Mouse (Mus musculus): ENCODE measurements around the gene Rccd1. TPM values are rescaled to one million over a fixed set of nuclear protein-coding genes. Genes with fewer than 3 reads are reported as not detected.

Rccd1 gene
- total RNA-seq (2022), result 1 to 10 TPM; 4.6 to 6.4 (median 5.3) TPM

DNA sequence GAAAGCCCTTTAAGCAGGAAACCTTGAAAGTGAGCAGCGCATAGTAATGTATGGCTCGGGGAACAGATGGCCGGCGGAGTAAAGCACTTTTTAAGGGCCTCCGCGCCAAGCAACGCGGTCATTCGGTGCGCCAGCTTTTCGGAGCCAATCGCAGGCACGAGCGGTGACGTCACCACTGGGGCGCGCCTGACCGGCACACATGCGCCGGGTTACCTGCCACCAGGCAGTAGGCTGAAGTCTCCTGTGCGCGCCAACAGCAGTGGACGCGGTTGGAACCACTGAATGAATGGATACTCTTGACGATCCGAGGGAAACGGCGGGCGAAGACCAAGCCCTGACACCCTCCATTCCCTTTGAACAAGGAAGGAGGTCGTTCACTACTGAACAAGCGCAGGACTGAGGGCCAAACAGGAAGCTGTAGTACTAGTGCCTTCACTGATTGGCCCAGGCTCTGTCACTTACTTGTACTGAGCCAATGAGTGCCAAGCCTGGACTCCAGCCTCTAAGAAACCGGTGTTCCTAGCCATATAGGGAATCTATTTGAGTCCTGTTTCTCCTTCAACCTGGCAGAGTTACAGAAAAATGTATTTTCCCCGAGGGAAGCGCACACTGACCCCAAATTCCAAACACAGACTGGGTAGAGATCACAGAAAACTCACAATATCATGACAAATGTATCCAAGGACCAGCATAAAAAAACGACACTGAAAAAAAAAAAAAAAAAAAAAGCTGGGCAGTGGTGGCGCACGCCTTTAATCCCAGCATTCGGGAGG lies at the start of gene Rccd1:
Gene Rccd1 (minus strand): TSS at position 412 of the 773 bp plus-strand sequence.
- peak; percentile 97 for DNase-seq (ENCODE audit: low spot score)

DNA sequence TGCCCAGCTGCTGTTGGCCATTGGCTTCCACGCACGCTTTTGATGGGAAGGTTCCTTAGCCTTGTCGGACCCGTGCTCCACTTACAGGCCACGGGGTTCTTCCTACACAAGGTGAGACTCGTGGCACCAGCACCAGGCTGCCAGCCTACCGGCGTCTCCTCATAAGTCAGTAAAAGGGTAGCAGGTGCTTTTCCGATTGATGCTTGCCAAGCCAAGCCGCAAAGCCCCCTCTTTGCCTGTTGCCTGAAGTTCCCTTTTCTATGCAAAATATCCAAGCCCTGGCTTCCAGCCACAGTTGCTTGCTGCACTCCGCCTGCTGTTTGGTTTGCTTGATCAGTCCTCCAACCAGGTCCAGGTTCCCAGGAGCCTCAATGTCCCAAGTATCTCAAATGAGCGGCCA lies 49.6 kb upstream of the Rccd1 start:
- DNase-seq (ENCODE audit: low spot score), result no peak

DNA sequence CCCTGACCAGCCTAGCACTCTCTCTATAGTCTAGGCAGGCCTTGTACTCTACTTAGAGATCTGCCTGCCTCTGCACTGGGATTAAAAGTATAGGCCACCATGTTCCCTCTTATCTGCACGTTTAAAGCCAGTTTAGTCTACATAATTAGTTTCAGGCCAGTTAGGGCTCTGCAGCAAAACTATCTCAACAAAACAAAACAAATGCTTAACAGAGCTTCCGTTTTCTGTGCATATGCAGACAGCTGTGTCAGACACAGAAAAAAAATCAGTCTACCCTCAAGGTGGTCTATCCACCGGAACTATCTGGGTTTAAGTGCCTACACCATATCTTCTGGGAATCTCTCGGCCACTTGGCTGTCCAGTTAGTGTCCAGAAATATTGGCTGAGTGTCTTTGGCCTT lies 49.1 kb upstream of the Rccd1 start:
- no peak for DNase-seq (ENCODE audit: low spot score)

DNA sequence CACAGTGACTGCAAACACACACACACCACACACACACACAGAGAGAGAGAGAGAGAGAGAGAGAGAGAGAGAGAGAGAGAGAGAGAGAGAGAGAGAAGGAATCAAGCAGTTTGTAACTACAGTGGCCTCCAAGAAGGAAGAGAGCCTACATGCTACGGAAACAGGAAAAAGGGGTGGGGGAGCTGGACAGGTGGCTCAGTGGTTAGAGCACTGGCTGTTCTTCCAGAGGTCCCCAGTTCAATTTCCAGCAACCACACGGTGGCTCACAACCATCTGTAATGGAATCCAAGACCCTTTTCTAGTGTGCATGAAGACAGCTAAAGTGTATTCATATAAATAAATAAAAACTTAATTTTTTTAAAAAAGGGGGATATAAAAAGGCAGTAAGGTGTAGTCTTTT lies 48.4 kb upstream of the Rccd1 start:
- no peak for DNase-seq (ENCODE audit: low spot score)

DNA sequence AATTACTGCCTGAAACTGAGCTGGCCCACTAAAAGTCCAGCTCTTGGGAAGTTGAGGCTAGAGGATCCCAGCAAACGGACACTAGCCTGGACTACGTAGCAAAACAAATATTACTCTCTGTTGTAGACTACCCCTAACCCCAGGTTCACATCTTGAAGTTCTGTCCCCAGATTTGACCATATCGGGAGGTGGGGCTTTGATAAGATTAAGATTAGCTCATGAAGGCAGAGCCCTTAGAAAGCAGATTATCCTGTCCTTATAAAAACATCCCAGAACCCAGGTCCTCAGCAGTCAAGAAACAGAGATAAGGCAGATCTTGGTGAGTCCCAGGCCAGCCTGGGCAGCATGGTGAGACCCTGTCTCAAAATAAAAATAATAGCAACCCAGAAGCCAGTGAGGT lies 47.9 kb upstream of the Rccd1 start:
- no peak for DNase-seq (ENCODE audit: low spot score)

DNA sequence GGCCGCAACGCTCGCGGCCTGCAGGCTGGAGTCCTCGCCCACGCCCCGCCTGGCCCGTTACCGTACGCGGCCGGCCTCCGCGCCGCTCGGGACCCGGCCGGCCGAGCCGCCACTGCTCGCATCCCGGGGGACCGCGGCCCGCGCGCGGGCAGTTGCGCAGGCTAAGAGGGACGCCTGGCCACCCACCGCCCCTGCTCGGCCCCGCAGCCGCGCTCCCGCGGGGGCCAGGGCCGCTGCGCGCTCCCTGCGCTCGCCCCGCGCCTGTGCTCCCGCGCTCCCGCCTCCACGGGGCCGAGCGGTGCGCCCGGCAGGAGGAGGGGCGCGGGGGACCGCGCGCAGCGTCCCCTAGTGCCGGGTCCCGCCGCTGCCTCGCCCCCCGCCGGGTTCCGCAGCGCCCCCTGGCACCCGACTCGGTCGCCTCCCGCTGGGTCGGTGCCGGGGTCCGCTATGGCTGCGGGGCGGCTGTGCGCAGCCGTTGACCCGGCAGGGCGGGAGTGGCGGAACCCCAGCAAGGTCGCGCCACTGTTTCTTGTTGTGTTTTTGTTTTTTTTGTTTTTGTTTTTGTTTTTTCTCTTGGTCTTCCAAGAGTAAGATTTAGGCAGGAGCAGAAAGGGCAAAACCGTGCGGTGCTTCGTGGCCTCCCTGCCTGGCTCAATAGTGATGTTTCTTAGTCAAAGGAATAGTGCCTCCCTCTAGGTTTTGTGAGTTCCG lies 46.9 kb upstream of the Rccd1 start, which contains the start of gene Man2a2:
Gene Man2a2 (minus strand): TSS at position 335 of the 711 bp plus-strand sequence.
- DNase-seq (ENCODE audit: low spot score), result no peak

DNA sequence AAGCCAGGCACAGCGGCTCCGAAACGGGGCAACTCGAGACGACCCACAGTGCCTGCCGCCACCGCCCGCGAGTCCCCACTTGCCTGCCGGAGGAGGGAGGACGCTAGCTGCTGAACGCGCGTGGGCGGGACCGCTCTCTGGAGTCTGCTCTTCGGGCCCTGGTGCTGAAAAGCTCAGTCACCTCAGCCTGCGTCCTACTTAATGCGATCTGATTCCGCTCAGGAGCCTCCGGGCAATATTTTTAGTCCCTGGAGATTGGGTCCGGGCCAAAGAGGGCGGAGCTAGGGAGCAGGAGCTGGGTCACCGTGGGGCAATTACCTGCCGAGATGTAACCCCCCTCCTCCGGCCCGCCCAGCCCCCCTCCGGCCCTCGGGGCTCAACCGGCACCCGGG lies 46.4 kb upstream of the Rccd1 start:
- DNase-seq (ENCODE audit: low spot score), result peak; percentile 77

DNA sequence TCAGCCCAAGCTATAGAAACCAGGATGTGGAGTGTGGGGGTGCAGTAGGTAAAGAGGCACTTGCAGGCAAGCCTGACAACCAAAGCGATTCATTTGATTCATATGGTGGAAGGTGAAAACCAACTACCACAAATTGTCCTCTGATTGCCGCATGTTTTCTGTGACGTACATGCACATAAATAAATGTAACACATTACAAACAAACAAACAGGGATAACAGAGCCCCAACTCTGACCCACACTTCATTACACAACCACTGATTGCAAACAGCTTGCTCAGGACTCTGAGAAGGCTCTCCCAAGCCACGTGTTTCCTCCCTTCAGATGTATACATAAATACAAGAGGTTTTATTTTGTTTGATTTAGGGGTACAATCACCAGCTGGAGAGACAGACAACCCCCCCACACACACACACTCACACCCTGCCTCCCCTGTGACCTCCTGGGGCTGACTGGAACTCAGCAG lies 45.7 kb upstream of the Rccd1 start:
- DNase-seq (ENCODE audit: low spot score), result no peak

DNA sequence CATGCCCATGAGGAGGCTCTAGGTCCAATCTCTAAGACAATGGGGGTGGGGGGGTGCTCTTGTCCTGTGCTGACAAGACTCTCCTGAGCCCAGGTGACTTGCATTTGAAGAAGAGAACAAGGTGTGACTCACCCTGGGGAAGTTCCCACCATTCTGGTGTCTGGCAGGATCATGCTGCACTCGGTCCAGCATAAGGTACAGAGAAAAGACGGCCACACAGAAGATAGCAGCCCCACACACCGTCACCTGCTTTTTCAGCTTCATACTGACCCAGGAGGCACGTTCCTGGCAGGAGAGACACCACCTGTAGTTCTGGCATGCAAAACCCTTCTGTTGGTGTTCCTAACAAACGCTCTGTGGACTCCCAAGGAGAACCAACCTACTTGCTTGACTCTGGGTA lies 45.2 kb upstream of the Rccd1 start:
- DNase-seq (ENCODE audit: low spot score), result no peak

DNA sequence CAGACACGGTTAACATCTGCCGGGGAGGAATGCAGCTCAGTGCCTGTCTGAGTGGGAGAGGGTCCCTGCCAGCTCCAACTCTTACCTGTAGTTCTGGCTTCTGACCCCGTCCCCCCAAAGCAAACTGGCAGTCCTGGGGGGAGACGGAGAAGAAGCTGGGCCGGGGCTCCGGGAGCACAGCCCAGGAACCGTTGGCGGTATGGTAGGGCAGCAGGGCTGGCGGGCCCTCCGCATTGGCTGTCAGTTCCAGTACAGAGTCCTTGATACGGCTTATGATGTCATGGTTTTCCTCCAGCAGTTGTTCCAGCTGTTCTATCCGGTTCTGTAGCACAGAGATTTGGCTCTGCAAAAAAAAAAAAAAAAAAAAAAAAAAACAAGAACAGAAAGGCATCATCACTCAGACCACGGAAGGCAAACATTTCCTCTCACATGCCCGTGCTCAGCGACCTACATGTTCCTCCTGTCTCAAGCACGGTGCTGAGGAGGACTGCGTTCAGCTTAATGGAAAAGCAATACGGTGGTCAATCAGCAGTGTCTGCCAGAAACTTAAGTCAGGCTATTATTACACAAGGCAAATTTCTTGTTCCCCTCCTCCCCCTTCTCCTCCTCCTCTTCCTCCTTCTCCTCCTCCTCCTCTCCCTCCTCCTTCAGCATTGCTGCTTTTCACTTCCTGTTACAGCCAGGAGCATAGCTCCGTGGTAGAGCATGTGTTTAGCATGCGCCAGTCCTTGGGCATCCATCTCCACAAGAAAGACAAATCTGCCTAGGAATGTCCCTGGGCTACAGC lies 44.6 kb upstream of the Rccd1 start:
- no peak for DNase-seq (ENCODE audit: low spot score)

DNA sequence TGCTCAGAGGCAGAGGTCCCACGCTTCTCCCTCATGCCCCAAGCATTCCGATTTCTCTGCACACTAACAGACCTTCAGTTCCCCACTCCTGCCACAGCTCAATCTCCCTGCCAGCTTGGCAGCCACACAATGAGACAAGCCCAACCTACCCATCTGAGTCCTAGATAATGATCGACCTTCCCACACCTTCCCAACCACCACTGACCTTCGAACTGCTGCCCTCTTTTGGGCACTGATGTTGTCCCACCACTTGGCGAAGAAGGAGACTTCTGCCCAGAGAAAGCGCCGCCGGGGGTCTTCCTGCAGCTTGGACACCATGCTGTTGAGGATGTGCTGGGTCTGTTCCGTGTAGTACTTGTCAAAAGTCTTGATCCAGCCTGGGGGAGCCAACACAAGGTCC lies 43.8 kb upstream of the Rccd1 start:
- DNase-seq (ENCODE audit: low spot score), result no peak

DNA sequence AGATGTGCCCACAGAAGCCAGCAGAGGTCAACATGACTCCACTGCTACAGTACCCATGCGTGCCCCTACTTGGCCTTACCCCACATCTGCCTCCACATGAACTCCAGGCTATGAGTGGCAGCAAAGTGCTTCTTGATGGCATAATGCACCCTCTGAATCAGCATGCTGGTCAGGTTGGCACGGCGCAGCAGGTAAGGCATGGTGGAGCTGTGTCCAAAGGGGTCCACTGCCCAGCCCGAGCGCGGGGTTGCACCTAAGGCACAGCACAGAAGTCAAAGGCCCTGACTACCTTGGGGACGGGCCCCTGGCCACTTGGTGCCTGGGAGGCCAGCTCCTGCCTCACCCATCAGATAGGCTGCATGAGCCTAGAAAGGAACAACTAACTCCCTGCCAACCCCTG lies 43.0 kb upstream of the Rccd1 start:
- DNase-seq (ENCODE audit: low spot score), result no peak

DNA sequence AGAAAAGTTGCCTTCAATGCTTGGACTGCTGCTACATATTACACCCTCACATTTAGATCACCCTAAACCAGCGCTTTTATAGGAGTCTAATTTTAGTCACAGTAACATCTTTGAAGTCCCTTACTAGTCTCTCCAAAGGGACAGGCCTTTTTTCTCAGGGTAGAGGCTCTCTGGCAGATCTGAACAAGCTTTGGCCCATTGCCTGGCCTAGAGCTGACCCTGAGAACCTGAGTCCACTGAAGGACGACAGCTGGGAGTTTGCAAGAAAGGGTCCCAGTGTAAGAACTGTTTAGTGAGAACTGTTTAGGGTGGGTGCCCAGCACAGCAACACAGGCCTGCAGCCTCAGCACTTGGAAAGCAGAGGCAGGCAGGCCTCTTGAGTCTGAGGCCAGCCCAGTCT lies 41.5 kb upstream of the Rccd1 start:
- no peak for DNase-seq (ENCODE audit: low spot score)

DNA sequence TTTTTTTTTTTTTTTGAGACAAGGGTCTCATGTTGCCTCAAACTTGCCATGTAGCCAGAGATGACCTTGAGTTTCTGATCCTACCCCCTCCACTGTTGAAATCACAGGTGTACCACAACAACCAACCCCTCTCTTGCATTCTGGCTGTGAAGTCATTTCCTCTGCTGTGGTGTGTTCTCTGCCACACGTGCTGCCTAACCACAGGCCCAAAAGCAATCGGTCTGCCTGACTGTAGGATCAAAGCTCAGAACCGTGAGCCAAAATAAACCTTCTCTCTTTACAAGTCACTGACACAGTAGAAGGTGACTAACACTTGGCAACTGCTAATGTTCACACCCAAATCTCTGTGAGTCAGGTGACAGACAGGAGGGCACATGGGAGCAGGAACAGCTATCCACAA lies 36.2 kb upstream of the Rccd1 start:
- no peak for DNase-seq (ENCODE audit: low spot score)

DNA sequence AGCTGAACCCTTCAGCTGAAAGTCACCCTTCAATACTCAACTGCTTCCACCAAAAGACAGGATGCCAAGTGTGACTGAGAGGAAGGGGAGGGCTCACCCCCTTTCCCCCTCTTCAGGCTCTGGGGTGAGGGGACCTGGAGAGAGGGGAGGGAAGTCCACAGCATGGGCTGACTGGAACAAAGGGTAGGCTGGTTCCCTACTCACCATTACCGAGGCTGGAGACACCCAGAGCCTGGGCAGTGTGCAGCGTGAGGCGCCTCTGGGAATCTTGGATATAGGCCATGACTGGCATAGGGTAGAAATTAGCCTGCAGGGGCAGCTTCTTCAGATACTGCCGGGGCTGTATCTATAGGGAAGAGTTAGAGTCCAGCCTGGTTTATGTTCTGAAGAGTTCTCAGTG lies 33.8 kb upstream of the Rccd1 start:
- no peak for DNase-seq (ENCODE audit: low spot score)

DNA sequence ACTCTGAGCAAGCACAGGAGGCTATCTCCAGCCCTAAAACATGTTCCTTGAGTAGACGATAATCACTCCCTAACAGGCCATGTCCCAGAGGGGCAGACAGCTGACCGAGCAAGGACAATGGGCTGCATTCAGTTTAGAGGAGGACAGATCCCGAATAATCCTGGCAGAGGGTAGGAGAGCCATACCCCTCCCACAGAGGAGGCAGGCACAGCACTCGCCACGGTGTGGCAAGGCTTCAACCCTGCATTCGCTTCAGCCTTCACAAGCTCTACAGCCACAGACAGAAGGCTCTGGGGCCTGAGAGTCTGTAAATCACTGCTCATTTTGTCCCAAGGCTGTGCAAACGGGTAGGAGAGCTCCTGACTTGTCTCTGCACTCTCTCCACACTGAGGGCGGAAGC lies 32.9 kb upstream of the Rccd1 start:
- no peak for DNase-seq (ENCODE audit: low spot score)

DNA sequence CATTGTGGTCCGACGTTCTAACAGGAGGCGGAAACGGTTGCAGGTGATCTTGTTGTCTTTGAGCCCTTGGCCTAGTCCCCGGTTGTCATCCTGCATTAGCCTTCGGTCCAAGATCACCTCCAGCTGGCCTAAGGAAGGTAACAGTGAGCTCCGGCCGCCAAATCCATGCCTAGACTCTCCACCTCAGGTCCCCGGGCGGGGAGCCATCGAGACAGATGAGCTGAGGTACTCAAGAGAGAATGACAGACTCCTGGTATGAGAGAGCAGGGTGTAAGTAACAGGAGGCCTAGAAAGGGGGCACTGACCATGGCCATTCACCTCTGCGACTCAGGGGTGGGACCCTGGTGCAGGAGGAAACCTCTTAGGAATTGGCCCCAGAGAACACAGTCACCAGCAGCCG lies 32.1 kb upstream of the Rccd1 start:
- no peak for DNase-seq (ENCODE audit: low spot score)

DNA sequence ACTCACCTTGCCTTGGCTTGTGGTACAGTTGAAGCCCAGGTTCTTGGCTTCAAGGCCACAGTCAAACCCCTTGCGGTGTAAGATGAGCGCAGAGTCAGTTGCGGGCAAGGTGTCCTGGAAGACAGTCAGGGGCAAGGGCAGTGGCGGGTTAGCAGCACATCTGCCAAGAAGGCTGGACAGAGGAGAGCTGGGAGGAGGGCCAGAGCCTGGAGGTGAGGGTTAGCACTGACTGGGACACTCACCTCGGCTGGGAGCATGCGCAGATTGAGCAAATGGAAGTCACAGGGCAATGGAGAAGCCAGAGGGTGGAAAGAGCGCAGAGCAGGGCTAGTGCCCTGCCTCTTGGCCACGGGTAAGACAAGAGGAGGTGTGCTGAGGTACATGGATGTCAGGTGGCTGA lies 28.7 kb upstream of the Rccd1 start:
- no peak for DNase-seq (ENCODE audit: low spot score)

DNA sequence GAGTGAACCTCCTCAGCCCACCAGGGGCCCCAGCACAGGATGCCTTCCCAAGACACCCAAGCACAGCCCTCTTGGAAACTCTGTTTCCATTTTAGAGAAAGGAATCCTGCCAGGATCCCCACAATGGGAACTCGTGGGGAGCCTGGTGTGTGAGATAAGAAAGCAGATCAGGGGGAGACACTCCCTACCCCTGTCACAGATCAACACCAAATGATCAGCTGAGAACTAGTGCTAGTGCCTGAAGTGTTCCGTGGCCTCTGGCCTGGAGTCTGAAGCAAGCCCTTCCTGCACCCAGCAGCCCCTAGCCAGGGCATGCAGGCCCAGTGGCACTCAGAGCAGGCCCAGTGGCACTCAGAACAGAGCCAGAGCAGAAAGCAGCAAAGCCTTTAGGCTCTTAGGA lies 26.6 kb upstream of the Rccd1 start:
- DNase-seq (ENCODE audit: low spot score), result no peak

DNA sequence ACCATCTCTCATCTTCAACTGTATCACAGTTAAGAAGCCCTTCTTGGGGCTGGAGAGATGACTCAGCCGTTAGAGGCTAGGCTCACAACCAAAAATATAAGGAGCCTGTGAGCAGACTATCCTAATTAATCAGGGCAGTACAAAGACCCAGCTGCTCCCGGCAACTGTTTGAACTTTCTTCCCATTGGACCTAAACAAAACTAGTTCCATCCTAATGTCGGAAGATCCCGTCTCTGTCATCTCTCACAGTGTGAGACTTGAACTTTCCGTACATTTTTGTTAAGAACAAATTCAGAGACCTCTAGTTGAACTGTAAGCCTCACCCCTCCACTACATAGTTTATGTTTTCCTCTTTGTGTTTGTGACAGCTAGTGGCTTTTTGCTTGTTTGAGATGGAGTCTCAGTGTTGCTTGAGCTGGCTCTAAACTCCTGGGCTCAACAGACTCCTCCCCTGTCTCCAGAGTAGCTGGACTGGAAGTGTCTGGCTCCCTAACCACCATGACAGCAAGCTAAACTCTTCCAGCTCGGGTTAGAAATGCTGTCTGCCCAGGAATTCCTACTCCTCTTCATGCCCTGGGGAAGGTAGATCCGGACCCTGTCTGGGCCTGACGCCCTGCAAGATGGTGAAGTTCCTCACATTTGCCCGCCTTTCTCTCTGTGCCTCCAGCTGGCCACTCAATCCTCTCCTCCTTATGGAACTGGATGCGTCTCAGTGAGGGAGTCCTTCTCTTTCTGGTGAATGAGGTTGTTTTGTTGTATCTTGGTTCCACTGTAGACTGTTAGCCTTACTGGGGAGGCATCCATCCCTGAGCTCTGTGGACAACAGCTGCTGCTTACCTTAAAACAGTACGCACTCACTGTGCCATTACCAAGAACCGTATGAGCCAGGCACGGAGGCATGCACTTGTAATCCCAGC lies 23.7 kb upstream of the Rccd1 start:
- DNase-seq (ENCODE audit: low spot score), result no peak

DNA sequence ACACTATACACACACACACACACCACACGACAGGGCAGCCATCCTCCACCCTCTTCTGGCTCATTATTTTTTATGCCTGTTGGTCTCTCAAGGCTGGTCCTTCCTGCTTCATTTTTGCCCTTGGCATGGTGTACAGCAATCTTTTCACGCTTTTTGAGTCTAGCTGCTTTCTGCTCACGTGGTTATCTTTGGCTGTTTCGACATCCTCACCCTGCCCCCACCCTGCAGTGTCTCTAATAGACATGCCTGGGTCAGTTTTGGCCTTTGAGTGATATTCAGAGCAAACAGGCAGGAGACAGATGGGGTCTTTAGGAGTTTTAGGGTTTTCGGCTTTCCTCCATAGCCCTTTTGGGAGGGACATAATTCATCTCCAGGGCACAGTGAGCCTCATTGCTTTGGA lies 22.6 kb upstream of the Rccd1 start:
- no peak for DNase-seq (ENCODE audit: low spot score)
